In genomic region chr9:107232140-107232539, GRCm38 (mm10) we compare ENCODE assay signal across 8 mouse cellular contexts. TPM values are rescaled to one million over a fixed set of nuclear protein-coding genes. Genes with fewer than 3 reads are reported as not detected.
DNase-seq lines count a peak whose midpoint lies in the region; ATAC-seq lines count a peak whose summit lies in the region.

No protein-coding gene starts in this region.

- no peak for DNase-seq in heart, postnatal 25 days (ENCODE audit: low spot score)
- no peak for DNase-seq in spleen, postnatal 4 days (ENCODE audit: low spot score in 2 of 2)
- no peak for DNase-seq in thymus, postnatal 10 days (ENCODE audit: low spot score in 2 of 2)
- no peak for DNase-seq in left cerebral cortex, postnatal 4 days

- intact Hi-C loops in heart, postnatal 25 days (cut with DNase I): no loop called here
- intact Hi-C loops in left cerebral cortex, postnatal 4 days (cut with DNase I): no loop called here

- H3K9ac ChIP-seq in heart, embryonic 15.5 days: no peak overlapping the region
- peak overlapping the region; percentile 95 for H3K9ac ChIP-seq in hindbrain, embryonic 12.5 days
- peak overlapping the region; percentile 90 for H3K9ac ChIP-seq in midbrain, embryonic 12.5 days (replicated peaks)

- H3K9me3 ChIP-seq in heart, embryonic 15.5 days (replicated peaks): no peaks in the 10 kb centered on the region
- no peaks in the 10 kb centered on the region for H3K9me3 ChIP-seq in hindbrain, embryonic 12.5 days (replicated peaks)
- no peaks in the 10 kb centered on the region for H3K9me3 ChIP-seq in midbrain, embryonic 12.5 days

- peaks cover 90% of the 10 kb centered on the region for H3K27me3 ChIP-seq in heart, embryonic 15.5 days
- peaks cover 56% of the 10 kb centered on the region for H3K27me3 ChIP-seq in hindbrain, embryonic 12.5 days
- peaks cover 43% of the 10 kb centered on the region for H3K27me3 ChIP-seq in midbrain, embryonic 12.5 days

- peak overlapping the region; percentile 61 for H3K4me3 ChIP-seq in heart, embryonic 15.5 days
- peak overlapping the region; percentile 70 for H3K4me3 ChIP-seq in brown adipose tissue, adult 24 weeks (ENCODE audit: insufficient read depth, low read depth, low read length)
- H3K4me3 ChIP-seq in hindbrain, embryonic 12.5 days: peak overlapping the region; percentile 87
- peak overlapping the region; percentile 93 for H3K4me3 ChIP-seq in midbrain, embryonic 12.5 days

- H3K4me2 ChIP-seq in heart, embryonic 15.5 days: peak overlapping the region; percentile 99
- H3K4me2 ChIP-seq in hindbrain, embryonic 12.5 days (replicated peaks): peak overlapping the region; percentile 94
- peak overlapping the region; percentile 92 for H3K4me2 ChIP-seq in midbrain, embryonic 12.5 days (replicated peaks)

- no peaks in the 10 kb centered on the region for H3K36me3 ChIP-seq in heart, embryonic 15.5 days
- no peaks in the 10 kb centered on the region for H3K36me3 ChIP-seq in hindbrain, embryonic 12.5 days
- no peaks in the 10 kb centered on the region for H3K36me3 ChIP-seq in midbrain, embryonic 12.5 days

- H3K4me1 ChIP-seq in heart, embryonic 15.5 days (replicated peaks): peaks cover 14% of the 10 kb centered on the region
- H3K4me1 ChIP-seq in brown adipose tissue, adult 24 weeks (ENCODE audit: control insufficient read depth, insufficient read depth, insufficient read length, low read length): no peaks in the 10 kb centered on the region
- H3K4me1 ChIP-seq in hindbrain, embryonic 12.5 days: no peaks in the 10 kb centered on the region
- H3K4me1 ChIP-seq in midbrain, embryonic 12.5 days: 0 out of 2 replicates have a peak, but pooled peaks cover 2% of the 10 kb centered on the region

- WGBS in heart, embryonic 15.5 days: 27% methylated on average over 9 of the region's 9 CpGs
- WGBS in hindbrain, embryonic 12.5 days: 24% methylated on average over 9 of the region's 9 CpGs
- WGBS in midbrain, embryonic 12.5 days: 27% methylated on average over 9 of the region's 9 CpGs

- ATAC-seq in heart, embryonic 15.5 days (replicated peaks; ENCODE audit: insufficient number of reproducible peaks, insufficient read depth, low FRiP score, low read depth): no peak
- no peak; the same call in 1 of the 2 replicates for ATAC-seq in hindbrain, embryonic 12.5 days (ENCODE audit: low FRiP score)
- ATAC-seq in midbrain, embryonic 12.5 days (ENCODE audit: low FRiP score, low read depth): peak; percentile 16; the same call in 1 of the 2 replicates

- no peak overlapping the region for H3K27ac ChIP-seq in heart, embryonic 15.5 days
- H3K27ac ChIP-seq in brown adipose tissue, adult 24 weeks (replicated peaks; ENCODE audit: low read depth, low read length): no peak overlapping the region
- peak overlapping the region; percentile 93 for H3K27ac ChIP-seq in hindbrain, embryonic 12.5 days
- H3K27ac ChIP-seq in midbrain, embryonic 12.5 days (replicated peaks): peak overlapping the region; percentile 93

RNA-seq across cellular contexts. Expression of gene Dock3, which starts 0.4 kb away (rescaled TPM):
- 0.11 and 0.20 TPM in 2 replicates for polyA plus RNA-seq in heart, embryonic 15.5 days (2015; fragmentation: Nextera tagmentation; extraction: Ambion mirVana)
- total RNA-seq in heart, postnatal 25 days (2021): 1 to 10 TPM; 2.7 to 3.5 TPM
- polyA plus RNA-seq in brown adipose tissue, adult 24 weeks (2012; ENCODE audit: insufficient read depth, insufficient read length, missing spikeins): not detected in 2 replicates
- polyA plus RNA-seq in hindbrain, embryonic 12.5 days (2016; fragmentation: Nextera tagmentation; extraction: Ambion mirVana): 13.4 and 14.4 TPM in 2 replicates
- 14.5 and 15.3 TPM in 2 replicates for polyA plus RNA-seq in midbrain, embryonic 12.5 days (2016; fragmentation: Nextera tagmentation; extraction: Ambion mirVana)
- 100 to 1,000 TPM; 159 to 181 TPM for total RNA-seq in left cerebral cortex, postnatal 4 days (2021)

RNA-seq across cellular contexts. Expression of gene Mapkapk3, which starts 57.5 kb away (rescaled TPM):
- 6.9 and 12.9 TPM in 2 replicates for polyA plus RNA-seq in heart, embryonic 15.5 days (2015; fragmentation: Nextera tagmentation; extraction: Ambion mirVana)
- 10 to 100 TPM; 28.3 to 30.9 TPM for total RNA-seq in heart, postnatal 25 days (2021)
- 18.4 and 23.6 TPM in 2 replicates for polyA plus RNA-seq in brown adipose tissue, adult 24 weeks (2012; ENCODE audit: insufficient read depth, insufficient read length, missing spikeins)
- polyA plus RNA-seq in hindbrain, embryonic 12.5 days (2016; fragmentation: Nextera tagmentation; extraction: Ambion mirVana): 3.9 and 5.0 TPM in 2 replicates
- 2.6 and 3.4 TPM in 2 replicates for polyA plus RNA-seq in midbrain, embryonic 12.5 days (2016; fragmentation: Nextera tagmentation; extraction: Ambion mirVana)
- total RNA-seq in left cerebral cortex, postnatal 4 days (2021): 1 to 10 TPM; 3.3 to 4.8 TPM

Comparison
In these comparisons a context has a peak if more than half of its experiments do, and no peak if none do; other contexts are left out.
1. H3K27ac ChIP-seq: peak in hindbrain, embryonic 12.5 days (single experiment) and midbrain, embryonic 12.5 days (single experiment); none in heart, embryonic 15.5 days (single experiment) and brown adipose tissue, adult 24 weeks (single experiment).
2. RNA of gene Dock3, which starts 0.4 kb away (polyA plus RNA-seq): 14.5 to 15.3 TPM in midbrain, embryonic 12.5 days and 13.4 to 14.4 TPM in hindbrain, embryonic 12.5 days; 0.11 to 0.20 TPM in heart, embryonic 15.5 days and not detected in brown adipose tissue, adult 24 weeks; every median in the first group is over 10 times any median in the second.
3. Peak in every context shown above with its lines, with median percentiles within 50 percentile points of each other: H3K4me2 ChIP-seq and H3K4me3 ChIP-seq.